Mouse (Mus musculus): ENCODE data around the gene Olfr1039. TPM values are rescaled to one million over a fixed set of nuclear protein-coding genes. Genes with fewer than 3 reads are reported as not detected.

Olfr1039 gene
- polyA plus RNA-seq (2014; fragmentation: Illumina TruSeq; extraction: RNeasy Lipid Tissue Mini Kit (QIAGEN cat#74804)): not detected

GRCm38 (mm10) chr2:86135828-86136227 is at the start of gene Olfr1039:
TSS of gene Olfr1039 (minus strand) at chr2:86135928.

GRCm38 (mm10) chr2:86177720-86178119 is 42.0 kb upstream of the Olfr1039 start, which contains the start of gene Olfr1044:
TSS of gene Olfr1044 (minus strand) at chr2:86177820.

GRCm38 (mm10) chr2:86167422-86167821 is 31.7 kb upstream of the Olfr1039 start, which contains the start of gene Olfr1043:
TSS of gene Olfr1043 (minus strand) at chr2:86167522.

GRCm38 (mm10) chr2:86161738-86162137 is 26.0 kb upstream of the Olfr1039 start, which contains the start of gene Olfr1042:
TSS of gene Olfr1042 (minus strand) at chr2:86161838.

GRCm38 (mm10) chr2:86146632-86147031 is 10.9 kb upstream of the Olfr1039 start, which contains the start of gene Olfr1040:
TSS of gene Olfr1040 (minus strand) at chr2:86146732.

GRCm38 (mm10) chr2:86087285-86087684 is 48.4 kb downstream of the Olfr1039 start, which contains the start of gene Olfr1037:
TSS of gene Olfr1037 (minus strand) at chr2:86087385.

Other genes starting within 250 kb of the Olfr1039 start
- not detected for gene Olfr1024, start 230.9 kb downstream of the Olfr1039 start, polyA plus RNA-seq (2014; fragmentation: Illumina TruSeq; extraction: RNeasy Lipid Tissue Mini Kit (QIAGEN cat#74804))
- not detected for gene Olfr1025-ps1, start 220.7 kb downstream of the Olfr1039 start, polyA plus RNA-seq (2014; fragmentation: Illumina TruSeq; extraction: RNeasy Lipid Tissue Mini Kit (QIAGEN cat#74804))
- not detected for gene Olfr1026, start 214.4 kb downstream of the Olfr1039 start, polyA plus RNA-seq (2014; fragmentation: Illumina TruSeq; extraction: RNeasy Lipid Tissue Mini Kit (QIAGEN cat#74804))
- not detected for gene Olfr1028, start 185.5 kb downstream of the Olfr1039 start, polyA plus RNA-seq (2014; fragmentation: Illumina TruSeq; extraction: RNeasy Lipid Tissue Mini Kit (QIAGEN cat#74804))
- 0.34 TPM for gene Olfr1029, start 162.0 kb downstream of the Olfr1039 start, polyA plus RNA-seq (2014; fragmentation: Illumina TruSeq; extraction: RNeasy Lipid Tissue Mini Kit (QIAGEN cat#74804))
- not detected for gene Olfr1030, start 156.7 kb downstream of the Olfr1039 start, polyA plus RNA-seq (2014; fragmentation: Illumina TruSeq; extraction: RNeasy Lipid Tissue Mini Kit (QIAGEN cat#74804))
- not detected for gene Olfr1031, start 145.6 kb downstream of the Olfr1039 start, polyA plus RNA-seq (2014; fragmentation: Illumina TruSeq; extraction: RNeasy Lipid Tissue Mini Kit (QIAGEN cat#74804))
- not detected for gene Olfr1032, start 130.4 kb downstream of the Olfr1039 start, polyA plus RNA-seq (2014; fragmentation: Illumina TruSeq; extraction: RNeasy Lipid Tissue Mini Kit (QIAGEN cat#74804))
- 26.2 TPM for gene Olfr1033, start 115.3 kb downstream of the Olfr1039 start, polyA plus RNA-seq (2014; fragmentation: Illumina TruSeq; extraction: RNeasy Lipid Tissue Mini Kit (QIAGEN cat#74804))
- 4.1 TPM for gene Olfr1034, start 90.1 kb downstream of the Olfr1039 start, polyA plus RNA-seq (2014; fragmentation: Illumina TruSeq; extraction: RNeasy Lipid Tissue Mini Kit (QIAGEN cat#74804))
- gene Olfr1036, start 61.9 kb downstream of the Olfr1039 start, polyA plus RNA-seq (2014; fragmentation: Illumina TruSeq; extraction: RNeasy Lipid Tissue Mini Kit (QIAGEN cat#74804)): not detected
- gene Olfr1037, start 48.5 kb downstream of the Olfr1039 start, polyA plus RNA-seq (2014; fragmentation: Illumina TruSeq; extraction: RNeasy Lipid Tissue Mini Kit (QIAGEN cat#74804)): not detected
- not detected for gene Olfr1040, start 10.8 kb upstream of the Olfr1039 start, polyA plus RNA-seq (2014; fragmentation: Illumina TruSeq; extraction: RNeasy Lipid Tissue Mini Kit (QIAGEN cat#74804))
- gene Olfr1042, start 25.9 kb upstream of the Olfr1039 start, polyA plus RNA-seq (2014; fragmentation: Illumina TruSeq; extraction: RNeasy Lipid Tissue Mini Kit (QIAGEN cat#74804)): not detected
- not detected for gene Olfr1043, start 31.6 kb upstream of the Olfr1039 start, polyA plus RNA-seq (2014; fragmentation: Illumina TruSeq; extraction: RNeasy Lipid Tissue Mini Kit (QIAGEN cat#74804))
- not detected for gene Olfr1044, start 41.9 kb upstream of the Olfr1039 start, polyA plus RNA-seq (2014; fragmentation: Illumina TruSeq; extraction: RNeasy Lipid Tissue Mini Kit (QIAGEN cat#74804))
- not detected for gene Olfr52, start 49.8 kb upstream of the Olfr1039 start, polyA plus RNA-seq (2014; fragmentation: Illumina TruSeq; extraction: RNeasy Lipid Tissue Mini Kit (QIAGEN cat#74804))
- gene Olfr1045, start 67.1 kb upstream of the Olfr1039 start, polyA plus RNA-seq (2014; fragmentation: Illumina TruSeq; extraction: RNeasy Lipid Tissue Mini Kit (QIAGEN cat#74804)): not detected
- gene Olfr1046, start 83.4 kb upstream of the Olfr1039 start, polyA plus RNA-seq (2014; fragmentation: Illumina TruSeq; extraction: RNeasy Lipid Tissue Mini Kit (QIAGEN cat#74804)): not detected
- gene Olfr1047, start 95.5 kb upstream of the Olfr1039 start, polyA plus RNA-seq (2014; fragmentation: Illumina TruSeq; extraction: RNeasy Lipid Tissue Mini Kit (QIAGEN cat#74804)): not detected
- gene Olfr1048, start 104.4 kb upstream of the Olfr1039 start, polyA plus RNA-seq (2014; fragmentation: Illumina TruSeq; extraction: RNeasy Lipid Tissue Mini Kit (QIAGEN cat#74804)): not detected
- not detected for gene Olfr1049, start 122.4 kb upstream of the Olfr1039 start, polyA plus RNA-seq (2014; fragmentation: Illumina TruSeq; extraction: RNeasy Lipid Tissue Mini Kit (QIAGEN cat#74804))
- gene Olfr1051, start 143.2 kb upstream of the Olfr1039 start, polyA plus RNA-seq (2014; fragmentation: Illumina TruSeq; extraction: RNeasy Lipid Tissue Mini Kit (QIAGEN cat#74804)): not detected
- gene Olfr1052, start 156.5 kb upstream of the Olfr1039 start, polyA plus RNA-seq (2014; fragmentation: Illumina TruSeq; extraction: RNeasy Lipid Tissue Mini Kit (QIAGEN cat#74804)): not detected
- gene Olfr1053, start 179.4 kb upstream of the Olfr1039 start, polyA plus RNA-seq (2014; fragmentation: Illumina TruSeq; extraction: RNeasy Lipid Tissue Mini Kit (QIAGEN cat#74804)): not detected
- gene Olfr1054, start 199.5 kb upstream of the Olfr1039 start, polyA plus RNA-seq (2014; fragmentation: Illumina TruSeq; extraction: RNeasy Lipid Tissue Mini Kit (QIAGEN cat#74804)): not detected
- not detected for gene Olfr1055, start 214.4 kb upstream of the Olfr1039 start, polyA plus RNA-seq (2014; fragmentation: Illumina TruSeq; extraction: RNeasy Lipid Tissue Mini Kit (QIAGEN cat#74804))
- not detected for gene Olfr1056, start 226.5 kb upstream of the Olfr1039 start, polyA plus RNA-seq (2014; fragmentation: Illumina TruSeq; extraction: RNeasy Lipid Tissue Mini Kit (QIAGEN cat#74804))
- not detected for gene Olfr1057, start 242.5 kb upstream of the Olfr1039 start, polyA plus RNA-seq (2014; fragmentation: Illumina TruSeq; extraction: RNeasy Lipid Tissue Mini Kit (QIAGEN cat#74804))